Mouse (Mus musculus): Measurements from ENCODE around the gene Xrcc1. TPM values are rescaled to one million over a fixed set of nuclear protein-coding genes. Genes with fewer than 3 reads are reported as not detected.

Xrcc1 gene
- 70.5 and 71.7 TPM in 2 replicates for polyA plus RNA-seq (2016; fragmentation: Nextera tagmentation; extraction: Ambion mirVana)

- H3K27me3 ChIP-seq (replicated peaks), result no peaks in the 10 kb centered on the region
- H3K9ac ChIP-seq, result peak within 1 kb of the TSS; percentile 89
- 34% methylated on average over 13 of the region's 13 CpGs for WGBS
- no peaks in the 10 kb centered on the region for H3K9me3 ChIP-seq (replicated peaks)
- H3K4me1 ChIP-seq (replicated peaks), result peaks cover 18% of the 10 kb centered on the region
- peaks cover 28% of the 10 kb centered on the region for H3K36me3 ChIP-seq
- H3K27ac ChIP-seq (ENCODE audit: poor library complexity, severe bottlenecking), result peak within 1 kb of the TSS; percentile 69
- H3K4me2 ChIP-seq, result peak within 1 kb of the TSS; percentile 73
- H3K4me3 ChIP-seq, result peak within 1 kb of the TSS; percentile 88
- no peak for ATAC-seq (ENCODE audit: insufficient number of reproducible peaks, low FRiP score)
These were observed at the start of gene Xrcc1, which contains the start of gene Pinlyp for GRCm38 (mm10) chr7:24546068-24546614. TSS of gene Xrcc1 (plus strand) at chr7:24546289. TSS of gene Pinlyp (minus strand) at chr7:24546118.

- no peak for ATAC-seq (ENCODE audit: insufficient number of reproducible peaks, low FRiP score)
- Histone ChIP-seq H3K9ac (no peak overlapping the region), H3K27me3 (replicated peaks) (peaks cover 71% of the 10 kb centered on the region), H3K36me3 (no peaks in the 10 kb centered on the region), H3K4me1 (replicated peaks) (peaks cover 23% of the 10 kb centered on the region), H3K4me2 (peak overlapping the region; percentile 70), H3K9me3 (replicated peaks) (peaks cover 11% of the 10 kb centered on the region), H3K4me3 (peak overlapping the region; percentile 45), H3K27ac (ENCODE audit: poor library complexity, severe bottlenecking) (no peak overlapping the region)
- 9% methylated on average over 43 of the region's 43 CpGs for WGBS
These were observed 46.1 kb upstream of the Xrcc1 start for GRCm38 (mm10) chr7:24499856-24500577.

GRCm38 (mm10) chr7:24500929-24501328 lies 45.2 kb upstream of the Xrcc1 start:
- 18% methylated on average over 7 of the region's 7 CpGs for WGBS
- ATAC-seq (ENCODE audit: insufficient number of reproducible peaks, low FRiP score), result no peak
- H3K27me3 ChIP-seq (replicated peaks), result peaks cover 71% of the 10 kb centered on the region

GRCm38 (mm10) chr7:24501492-24501891 lies 44.6 kb upstream of the Xrcc1 start:
- Histone ChIP-seq H3K4me2 (no peak overlapping the region), H3K36me3 (no peaks in the 10 kb centered on the region), H3K9ac (no peak overlapping the region), H3K27ac (ENCODE audit: poor library complexity, severe bottlenecking) (no peak overlapping the region), H3K4me1 (replicated peaks) (peaks cover 34% of the 10 kb centered on the region), H3K9me3 (replicated peaks) (peaks cover 11% of the 10 kb centered on the region), H3K4me3 (no peak overlapping the region), H3K27me3 (replicated peaks) (peaks cover 70% of the 10 kb centered on the region)
- ATAC-seq (ENCODE audit: insufficient number of reproducible peaks, low FRiP score), result no peak
- WGBS, result 30% methylated on average over 21 of the region's 21 CpGs

More at GRCm38 (mm10) chr7:24500929-24501328, 45.2 kb upstream of the Xrcc1 start:
- Histone ChIP-seq H3K4me1 (replicated peaks) (peaks cover 32% of the 10 kb centered on the region), H3K9me3 (replicated peaks) (peaks cover 11% of the 10 kb centered on the region), H3K9ac (no peak overlapping the region), H3K4me2 (no peak overlapping the region), H3K4me3 (no peak overlapping the region), H3K36me3 (no peaks in the 10 kb centered on the region), H3K27ac (ENCODE audit: poor library complexity, severe bottlenecking) (no peak overlapping the region)

GRCm38 (mm10) chr7:24504004-24504403 lies 42.1 kb upstream of the Xrcc1 start:
- H3K9ac ChIP-seq, result no peak overlapping the region
- peaks cover 47% of the 10 kb centered on the region for H3K27me3 ChIP-seq (replicated peaks)

GRCm38 (mm10) chr7:24504868-24505267 lies 41.2 kb upstream of the Xrcc1 start:
- Histone ChIP-seq H3K9me3 (replicated peaks) (peaks cover 8% of the 10 kb centered on the region), H3K27ac (ENCODE audit: poor library complexity, severe bottlenecking) (no peak overlapping the region), H3K9ac (no peak overlapping the region), H3K4me3 (no peak overlapping the region), H3K36me3 (no peaks in the 10 kb centered on the region), H3K27me3 (replicated peaks) (peaks cover 38% of the 10 kb centered on the region), H3K4me1 (replicated peaks) (peaks cover 32% of the 10 kb centered on the region), H3K4me2 (no peak overlapping the region)
- 21% methylated on average over 4 of the region's 4 CpGs for WGBS
- ATAC-seq (ENCODE audit: insufficient number of reproducible peaks, low FRiP score), result no peak

More at GRCm38 (mm10) chr7:24504004-24504403, 42.1 kb upstream of the Xrcc1 start:
- H3K4me1 ChIP-seq (replicated peaks), result peaks cover 38% of the 10 kb centered on the region
- ATAC-seq (ENCODE audit: insufficient number of reproducible peaks, low FRiP score), result no peak
- H3K4me2 ChIP-seq, result peak overlapping the region; percentile 9; the same call in 1 of the 2 replicates
- no peak overlapping the region for H3K4me3 ChIP-seq
- WGBS, result 13% methylated on average over 7 of the region's 10 CpGs
- H3K9me3 ChIP-seq (replicated peaks), result peaks cover 8% of the 10 kb centered on the region
- H3K36me3 ChIP-seq, result no peaks in the 10 kb centered on the region
- no peak overlapping the region for H3K27ac ChIP-seq (ENCODE audit: poor library complexity, severe bottlenecking)

GRCm38 (mm10) chr7:24505447-24506064 lies 40.5 kb upstream of the Xrcc1 start:
- H3K27me3 ChIP-seq (replicated peaks), result peaks cover 31% of the 10 kb centered on the region
- no peaks in the 10 kb centered on the region for H3K36me3 ChIP-seq
- 27% methylated on average over 15 of the region's 15 CpGs for WGBS
- ATAC-seq (ENCODE audit: insufficient number of reproducible peaks, low FRiP score), result no peak
- H3K4me3 ChIP-seq, result no peak overlapping the region
- H3K9ac ChIP-seq, result no peak overlapping the region
- peaks cover 25% of the 10 kb centered on the region for H3K4me1 ChIP-seq (replicated peaks)
- H3K9me3 ChIP-seq (replicated peaks), result peaks cover 7% of the 10 kb centered on the region
- H3K4me2 ChIP-seq, result peak overlapping the region; percentile 77
- no peak overlapping the region for H3K27ac ChIP-seq (ENCODE audit: poor library complexity, severe bottlenecking)

GRCm38 (mm10) chr7:24506065-24506459 lies 40.0 kb upstream of the Xrcc1 start:
- Histone ChIP-seq H3K4me1 (replicated peaks) (peaks cover 25% of the 10 kb centered on the region), H3K9me3 (replicated peaks) (peaks cover 1% of the 10 kb centered on the region; the same call in 1 of the 2 replicates), H3K36me3 (peaks cover 3% of the 10 kb centered on the region; the same call in 1 of the 2 replicates), H3K9ac (no peak overlapping the region), H3K4me2 (peak overlapping the region; percentile 77), H3K27ac (ENCODE audit: poor library complexity, severe bottlenecking) (peak overlapping the region; percentile 96; the same call in 1 of the 2 replicates), H3K4me3 (peak overlapping the region; percentile 71), H3K27me3 (replicated peaks) (peaks cover 26% of the 10 kb centered on the region)
- WGBS, result 10% methylated on average over 3 of the region's 3 CpGs
- ATAC-seq (ENCODE audit: insufficient number of reproducible peaks, low FRiP score), result no peak

- peaks cover 22% of the 10 kb centered on the region for H3K27me3 ChIP-seq (replicated peaks)
- H3K9me3 ChIP-seq (replicated peaks), result no peaks in the 10 kb centered on the region
- no peak for ATAC-seq (ENCODE audit: insufficient number of reproducible peaks, low FRiP score)
- peak overlapping the region; percentile 77 for H3K4me2 ChIP-seq
- peak overlapping the region; percentile 96 for H3K27ac ChIP-seq (ENCODE audit: poor library complexity, severe bottlenecking)
- peak overlapping the region; percentile 81 for H3K9ac ChIP-seq
- peaks cover 25% of the 10 kb centered on the region for H3K4me1 ChIP-seq (replicated peaks)
- 0% methylated on average over 12 of the region's 12 CpGs for WGBS
- H3K4me3 ChIP-seq, result peak overlapping the region; percentile 71
- peaks cover 7% of the 10 kb centered on the region for H3K36me3 ChIP-seq
These were observed 39.6 kb upstream of the Xrcc1 start for GRCm38 (mm10) chr7:24506476-24506837.

GRCm38 (mm10) chr7:24506838-24507725 lies 39.0 kb upstream of the Xrcc1 start, which contains the start of gene Zfp428:
TSS of gene Zfp428 (plus strand) at chr7:24507006.
- H3K4me1 ChIP-seq (replicated peaks), result peaks cover 25% of the 10 kb centered on the region
- H3K27ac ChIP-seq (ENCODE audit: poor library complexity, severe bottlenecking), result peak within 1 kb of the TSS; percentile 96
- ATAC-seq (ENCODE audit: insufficient number of reproducible peaks, low FRiP score), result peak; percentile 87
- under 1% methylated on average over 84 of the region's 84 CpGs for WGBS
- peaks cover 18% of the 10 kb centered on the region for H3K27me3 ChIP-seq (replicated peaks)
- peaks cover 10% of the 10 kb centered on the region for H3K36me3 ChIP-seq
- peak within 1 kb of the TSS; percentile 77 for H3K4me2 ChIP-seq
- H3K4me3 ChIP-seq, result peak within 1 kb of the TSS; percentile 71
- no peaks in the 10 kb centered on the region for H3K9me3 ChIP-seq (replicated peaks)
- peak within 1 kb of the TSS; percentile 81 for H3K9ac ChIP-seq
